Mouse (Mus musculus) small intestine, adult 2 months (tissue): Measurements from ENCODE around the gene Ak5.

Source experiments
- CTCF ChIP-seq: fragments of 200-500 bp; IDR thresholded peaks from 2 replicates; pipeline ENCODE4 v1.5.1; 2012; ENCODE audit warnings: low read depth, mild to moderate bottlenecking, control low read depth, inconsistent platforms, low read length, moderate library complexity, mixed read lengths; ENCODE audit not compliant: insufficient replicate concordance, insufficient read length; ENCODE audit errors: extremely low read depth
- POLR2A ChIP-seq: fragments of 200-500 bp; IDR thresholded peaks from 2 replicates; pipeline ENCODE4 v1.6.1; 2012; ENCODE audit warnings: low read depth, mild to moderate bottlenecking, control low read depth, inconsistent platforms, low read length, moderate library complexity

- TF ChIP-seq CTCF (no peak), POLR2A (no peak)
These were observed 99.5 kb downstream of the Ak5 start for GRCm38 (mm10) chr3:152568455-152569241.
